Mouse (Mus musculus) adrenal gland (tissue): Measurements from ENCODE around the gene Mill2.

Source experiments
- intact Hi-C: fragments of 180-260 bp; cut with DNase I; formaldehyde crosslinking; loops from one replicate; pipeline ENCODE4 v1.15.1; 2025

The Mill2 gene

DNA sequence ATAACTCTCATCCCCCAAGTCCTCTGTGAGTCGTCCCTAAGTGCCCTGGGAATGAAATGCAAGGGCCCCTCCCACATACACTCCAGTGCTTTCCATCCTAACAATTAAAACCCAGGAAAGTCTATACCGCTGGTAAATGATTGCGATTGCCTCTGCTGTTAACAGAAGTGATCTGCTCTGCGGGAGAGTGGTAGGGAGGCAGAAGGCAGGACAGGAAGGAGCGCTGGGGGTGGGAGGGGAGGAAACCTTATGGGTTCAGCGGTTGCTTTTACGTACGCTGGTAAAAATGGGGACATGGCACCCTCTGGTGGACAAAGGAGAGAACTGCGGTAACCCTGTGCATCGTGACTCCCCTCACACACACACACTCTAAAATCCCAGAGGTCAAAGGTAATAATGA, 33.5 kb downstream of the Mill2 start:
- intact Hi-C loops, result loop anchor here (1.0 to 2.0 kb wide), 2 partner anchors 44 to 124 kb away; no protein-coding TSS in a partner anchor

DNA sequence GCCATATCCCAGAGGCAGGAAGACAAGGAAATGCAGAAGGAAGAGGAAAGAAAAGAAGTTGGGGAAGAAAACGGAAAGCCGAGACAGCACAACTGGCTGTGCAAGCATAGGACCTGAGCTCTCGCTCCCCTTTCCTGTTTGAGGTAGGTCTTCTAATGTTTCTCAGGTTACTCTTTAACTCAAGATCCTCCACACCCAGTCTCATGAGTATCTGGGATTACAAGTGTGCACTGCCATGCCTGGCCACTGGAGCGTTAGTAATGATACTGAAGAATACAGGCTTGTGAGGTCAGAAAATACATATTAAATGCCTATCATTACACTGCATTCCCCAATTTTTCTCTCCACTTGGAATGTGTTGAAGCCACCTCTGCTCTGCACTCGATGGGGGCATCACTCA, 35.6 kb downstream of the Mill2 start:
- intact Hi-C loops, result loop anchor here (5.0 kb wide), 1 partner anchor 663 kb away; no protein-coding TSS in a partner anchor

DNA sequence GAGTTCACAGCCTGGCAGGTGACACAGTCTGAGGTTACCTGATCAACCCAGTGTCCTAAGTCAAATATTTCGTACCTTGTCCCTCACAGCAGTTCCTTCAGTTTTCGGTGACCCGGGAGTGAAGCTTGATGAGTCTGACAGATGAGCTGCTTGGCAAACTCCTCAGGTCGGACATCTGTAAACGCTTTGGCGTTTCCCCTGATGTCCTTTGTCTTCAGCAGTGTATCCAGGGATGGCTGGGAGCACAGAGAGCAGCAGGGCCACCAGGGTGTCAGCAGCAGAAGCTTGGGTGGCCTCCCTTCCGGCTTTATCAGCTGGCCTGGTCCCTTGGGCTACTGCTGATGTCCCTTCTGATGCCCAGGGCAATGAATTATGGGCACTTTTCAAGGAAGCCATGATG, 38.9 kb downstream of the Mill2 start:
- intact Hi-C loops, result loop anchor here (5.0 kb wide), 1 partner anchor 666 kb away; no protein-coding TSS in a partner anchor

DNA sequence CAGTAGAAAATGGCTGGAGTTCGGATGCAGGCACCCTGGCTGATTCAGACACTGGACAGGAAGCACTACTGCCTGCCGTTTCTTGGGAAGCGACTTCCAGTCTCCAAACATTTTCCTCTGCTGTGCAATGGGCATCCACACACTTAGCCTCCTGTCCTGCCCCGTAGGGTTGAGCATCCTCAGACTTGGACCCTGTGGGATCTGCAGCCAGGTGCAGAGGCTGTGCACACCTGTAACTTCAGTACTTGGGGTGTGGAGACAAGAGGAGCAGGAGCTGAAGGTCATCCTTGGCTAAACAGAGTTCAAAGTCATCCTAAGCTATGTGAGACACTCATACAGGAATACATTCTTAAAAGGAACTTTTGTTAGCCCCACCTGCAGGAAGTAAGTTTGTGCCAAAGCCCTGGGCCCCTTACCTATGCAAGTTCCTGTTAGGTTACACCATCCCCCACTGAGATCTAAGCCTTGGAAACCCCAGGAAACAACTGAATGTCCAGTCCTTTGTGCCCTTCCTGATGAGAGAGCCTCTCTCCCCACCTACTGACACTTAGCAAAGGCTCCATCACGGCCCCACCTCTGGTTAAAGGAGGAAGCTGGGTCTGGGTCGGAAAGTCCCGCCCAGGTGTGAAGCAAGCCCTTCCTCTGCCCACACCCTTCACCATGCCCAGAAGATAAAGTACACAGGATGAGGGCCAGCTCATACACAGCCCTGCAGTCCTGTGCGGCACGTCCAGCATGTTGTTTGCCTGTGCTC, 44.4 kb downstream of the Mill2 start:
- intact Hi-C loops, result no loop called here

DNA sequence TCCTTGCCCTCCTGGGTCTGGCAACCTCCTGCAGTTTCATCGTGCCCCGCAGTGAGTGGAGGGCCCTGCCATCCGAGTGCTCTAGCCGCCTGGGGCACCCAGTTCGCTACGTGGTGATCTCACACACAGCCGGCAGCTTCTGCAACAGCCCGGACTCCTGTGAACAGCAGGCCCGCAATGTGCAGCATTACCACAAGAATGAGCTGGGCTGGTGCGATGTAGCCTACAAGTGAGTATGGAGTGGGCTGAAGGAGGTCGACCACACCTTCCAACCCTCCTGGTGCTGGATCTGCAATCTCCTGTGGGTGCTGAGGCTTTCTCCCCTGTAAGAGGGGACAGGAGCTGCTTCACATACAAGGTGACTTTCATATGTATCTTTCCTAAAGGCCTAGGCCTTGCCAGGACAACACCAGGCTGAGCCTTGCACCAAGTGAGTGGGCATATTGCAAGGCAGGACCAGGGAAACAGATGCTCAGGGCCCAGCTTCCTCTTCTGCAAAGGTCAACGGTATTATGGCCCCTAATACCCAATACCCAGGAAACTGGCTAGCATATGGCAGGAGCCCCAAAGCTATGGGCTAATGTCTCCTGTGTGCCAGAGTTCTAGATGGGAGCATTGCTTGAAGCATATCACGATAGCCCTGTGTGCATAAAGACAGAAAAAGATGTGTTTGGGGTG, 45.1 kb downstream of the Mill2 start:
- intact Hi-C loops, result no loop called here

DNA sequence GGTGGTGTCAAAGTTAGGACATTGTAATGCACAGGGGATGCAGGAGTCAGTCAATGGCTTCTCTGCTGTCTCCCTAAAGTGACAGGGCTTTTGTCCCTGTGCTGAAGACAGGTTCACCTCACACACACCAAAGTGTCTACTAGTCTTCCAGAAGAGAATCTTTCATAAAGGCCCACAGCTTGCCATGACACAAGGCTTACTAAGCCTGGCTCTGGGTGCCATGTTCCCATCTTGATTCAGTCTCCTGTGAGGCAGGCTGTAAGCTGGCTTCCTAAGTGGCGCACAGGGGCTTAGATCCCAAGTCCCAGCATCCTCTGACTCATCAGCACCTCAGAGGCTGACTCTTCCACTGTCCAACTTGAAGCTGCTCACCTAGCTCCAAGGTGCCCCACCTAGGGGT, 47.2 kb downstream of the Mill2 start:
- intact Hi-C loops, result no loop called here

DNA sequence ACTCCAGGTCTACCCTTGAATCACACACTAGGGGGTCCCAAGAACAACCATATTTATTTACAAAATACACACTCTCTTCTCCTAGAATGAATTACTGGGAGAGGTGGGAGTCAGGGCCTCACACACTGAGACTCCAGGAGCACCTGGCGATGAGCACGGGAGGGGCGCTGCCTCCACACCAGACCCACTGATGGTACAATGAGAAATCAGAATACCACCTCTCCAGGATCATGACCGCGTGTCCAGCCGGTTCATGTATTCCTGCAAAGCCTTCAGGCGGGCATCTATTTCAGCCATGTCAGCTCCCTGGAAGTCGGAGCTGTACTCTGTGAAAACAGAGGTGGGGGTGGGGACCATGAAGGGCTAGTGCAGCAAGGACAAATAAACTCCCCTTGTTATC, 51.1 kb downstream of the Mill2 start:
- intact Hi-C loops, result no loop called here

DNA sequence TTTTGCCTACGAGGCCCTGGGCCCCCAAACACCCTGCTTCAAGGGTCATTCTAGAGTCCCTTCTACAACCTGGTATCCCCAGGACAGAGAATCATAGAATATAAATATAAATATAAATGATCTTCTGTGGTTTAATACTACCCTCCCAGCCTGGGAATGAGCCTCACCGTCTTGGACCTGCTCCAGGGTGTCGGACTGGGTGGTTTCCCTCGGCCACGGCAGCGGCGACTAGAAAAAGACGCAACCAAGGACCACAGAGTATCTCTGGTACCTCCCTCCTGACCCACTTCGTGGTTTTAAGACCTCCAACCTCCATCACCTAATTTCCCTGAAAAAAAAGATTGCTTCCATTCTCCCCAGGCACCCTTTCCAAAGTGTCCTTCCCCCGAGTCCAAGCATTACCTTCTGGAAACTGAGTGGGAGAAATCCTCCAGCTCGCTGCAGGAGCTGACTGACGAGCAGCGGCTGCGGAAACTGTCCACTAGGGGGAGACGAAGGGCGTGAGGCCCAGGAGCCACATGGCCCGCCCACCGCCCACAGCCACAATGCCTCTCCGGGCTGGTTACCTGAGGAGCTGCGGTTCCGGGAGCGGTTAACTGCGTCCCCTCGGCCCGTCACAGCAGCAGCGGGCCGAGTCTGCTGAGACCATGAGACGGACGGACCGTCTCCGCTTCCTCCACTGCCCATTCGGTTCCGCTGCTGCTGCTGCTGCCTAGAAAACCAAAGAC, 52.3 kb downstream of the Mill2 start:
- intact Hi-C loops, result no loop called here

DNA sequence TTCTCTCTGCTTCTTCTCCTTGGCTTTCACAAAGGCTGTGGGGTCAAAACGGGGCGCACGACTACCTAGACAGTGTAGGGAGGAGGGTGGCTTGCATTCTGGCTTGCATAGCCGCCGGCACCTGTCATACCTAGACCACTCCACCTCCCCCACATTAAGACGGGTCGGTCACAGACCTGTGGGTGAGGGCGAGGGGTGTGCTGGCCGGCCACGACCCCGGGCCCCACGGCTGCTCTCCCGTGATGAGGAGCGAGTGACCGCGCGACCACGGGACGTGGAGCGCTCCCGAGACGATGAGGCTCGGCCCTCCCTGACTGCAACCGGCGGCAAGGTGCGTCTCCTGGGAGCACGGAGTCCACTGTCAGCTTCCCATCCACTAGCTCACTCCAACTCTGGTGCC, 53.2 kb downstream of the Mill2 start:
- intact Hi-C loops, result no loop called here

DNA sequence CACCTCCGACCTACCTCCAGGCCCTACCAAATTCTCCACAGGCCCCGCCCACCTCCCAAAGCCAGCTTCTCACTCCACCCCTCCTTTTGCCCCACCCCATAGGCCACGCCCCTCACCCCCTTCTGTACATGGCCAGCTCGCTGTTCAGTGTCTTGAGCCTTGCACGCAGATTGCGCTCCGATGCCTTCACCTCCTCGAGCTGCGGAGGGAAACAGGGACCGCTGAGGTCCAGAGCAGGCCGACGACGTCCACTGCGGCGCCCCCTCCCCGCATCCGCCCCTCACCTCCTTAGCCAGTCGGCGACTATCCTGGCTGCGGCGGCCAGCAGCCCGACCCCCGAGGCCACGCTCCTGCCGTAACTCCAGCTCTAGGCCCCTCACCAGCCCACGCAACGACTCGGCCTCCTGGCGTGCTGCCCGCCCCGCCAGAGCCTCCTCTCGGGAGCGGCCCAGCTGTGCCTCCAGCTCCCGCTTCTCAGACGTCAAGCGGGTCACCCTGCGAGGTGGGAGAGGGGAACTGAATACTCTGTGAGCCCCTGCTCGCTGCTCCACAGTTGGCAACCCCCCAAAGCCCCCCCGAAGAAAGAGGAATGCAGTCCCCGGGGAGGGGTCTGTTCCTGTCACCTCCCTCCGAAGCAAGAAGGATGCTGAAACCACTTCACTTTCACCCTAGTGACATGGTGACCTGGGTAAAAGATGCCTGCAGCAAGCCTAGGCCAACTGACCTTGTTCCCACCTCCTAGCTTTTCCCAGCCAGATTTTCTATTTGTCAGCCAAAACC, 54.1 kb downstream of the Mill2 start:
- intact Hi-C loops, result no loop called here

DNA sequence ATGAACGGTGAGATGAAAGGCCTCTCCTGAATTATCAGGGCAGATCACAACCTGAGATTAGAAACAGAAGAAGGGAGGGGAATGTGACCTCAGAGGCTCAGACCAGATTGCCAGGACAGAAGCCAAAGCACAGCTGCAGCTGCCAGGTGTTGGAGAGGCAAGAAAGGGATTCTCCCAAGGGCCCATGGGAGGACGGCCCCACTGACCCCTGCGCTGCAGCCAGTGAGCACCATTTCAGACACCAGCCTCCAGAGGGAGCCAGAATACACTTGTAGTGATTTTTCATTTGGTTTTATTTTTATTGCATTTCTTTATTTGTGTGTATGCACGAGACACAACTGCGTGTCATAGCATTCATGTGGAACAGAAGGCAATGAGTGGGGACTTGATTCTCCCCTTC, 56.8 kb downstream of the Mill2 start:
- intact Hi-C loops, result loop anchor here (5.0 kb wide), 2 partner anchors 71 to 111 kb away; no protein-coding TSS in a partner anchor

DNA sequence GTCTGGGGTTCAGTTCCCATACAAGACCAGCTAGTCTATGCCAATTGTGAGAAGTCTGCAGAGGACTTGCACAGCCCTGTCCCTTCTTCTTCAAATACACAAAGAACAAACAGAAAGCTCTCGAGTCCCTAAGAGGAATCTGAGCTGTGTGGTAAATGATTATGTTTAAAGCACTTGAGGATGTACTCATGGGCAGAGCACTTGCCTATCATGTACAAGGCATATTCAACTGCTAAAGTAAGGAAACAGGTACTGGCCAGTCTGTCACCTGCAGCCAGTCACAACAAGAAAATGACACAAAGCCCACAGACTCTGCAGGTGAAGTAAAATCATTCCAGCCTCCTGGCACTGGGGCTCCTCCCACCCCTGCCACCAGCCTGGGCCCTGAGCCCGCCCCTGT, 60.7 kb downstream of the Mill2 start:
- intact Hi-C loops, result no loop called here

DNA sequence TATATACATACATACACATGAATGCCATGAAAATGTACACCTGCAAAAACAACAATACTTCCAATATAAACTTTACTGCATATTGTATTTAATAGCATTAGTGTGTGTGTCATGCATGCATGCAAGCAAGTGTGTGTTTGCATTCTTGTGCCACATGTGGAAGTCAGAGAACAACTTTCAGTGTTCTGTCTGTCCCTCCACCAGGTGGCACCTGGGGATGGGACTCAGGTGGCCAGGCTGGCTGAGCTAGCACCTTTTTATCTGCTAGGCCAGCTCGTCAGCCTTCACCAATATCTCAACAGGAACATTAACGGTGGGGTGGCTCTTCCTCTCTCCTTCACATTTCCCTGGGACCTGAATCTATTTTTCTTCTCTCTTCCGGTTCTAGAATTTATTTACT, 62.7 kb downstream of the Mill2 start:
- intact Hi-C loops, result no loop called here

DNA sequence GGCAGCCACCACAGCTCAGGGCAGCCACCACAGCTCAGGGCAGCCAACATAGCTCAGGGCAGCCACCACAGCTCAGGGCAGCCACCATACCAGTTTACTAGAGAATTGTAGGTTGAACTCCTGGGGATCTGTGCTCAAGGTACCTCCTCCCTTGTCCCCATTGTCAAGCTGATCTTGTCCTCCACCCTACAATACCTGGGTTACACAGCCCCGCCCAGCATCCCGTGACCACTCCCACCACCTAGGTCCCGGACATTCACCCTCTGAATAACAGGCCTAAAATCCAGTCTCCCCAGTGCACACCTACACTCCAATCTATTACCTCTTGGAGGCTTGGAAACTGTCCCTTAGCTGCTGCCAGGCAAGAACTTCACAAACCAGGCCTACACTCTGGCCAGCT, 65.2 kb downstream of the Mill2 start:
- intact Hi-C loops, result loop anchor here (5.0 kb wide), 1 partner anchor 47 kb away; no protein-coding TSS in a partner anchor

DNA sequence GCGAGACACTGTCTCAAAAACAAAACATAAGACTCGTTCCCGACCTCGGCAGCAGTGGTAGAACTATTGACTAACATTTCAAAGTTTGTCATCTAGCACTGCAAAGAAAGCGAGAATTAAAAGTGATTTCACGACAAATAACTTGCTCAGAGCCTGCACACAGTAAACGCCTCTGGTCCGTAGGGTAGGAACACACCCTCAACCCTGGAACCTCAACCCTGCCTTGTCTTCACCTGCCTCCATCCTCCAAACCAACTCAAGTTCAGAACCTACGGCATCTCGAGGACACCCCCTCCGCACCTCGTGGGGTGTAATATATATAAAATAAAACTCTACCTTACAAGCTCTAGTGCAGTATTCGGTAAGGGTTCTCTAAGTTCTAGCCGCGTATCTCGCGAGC, 70.0 kb downstream of the Mill2 start:
- intact Hi-C loops, result loop anchor here (5.0 kb wide), 1 partner anchor 43 kb away; no protein-coding TSS in a partner anchor

DNA sequence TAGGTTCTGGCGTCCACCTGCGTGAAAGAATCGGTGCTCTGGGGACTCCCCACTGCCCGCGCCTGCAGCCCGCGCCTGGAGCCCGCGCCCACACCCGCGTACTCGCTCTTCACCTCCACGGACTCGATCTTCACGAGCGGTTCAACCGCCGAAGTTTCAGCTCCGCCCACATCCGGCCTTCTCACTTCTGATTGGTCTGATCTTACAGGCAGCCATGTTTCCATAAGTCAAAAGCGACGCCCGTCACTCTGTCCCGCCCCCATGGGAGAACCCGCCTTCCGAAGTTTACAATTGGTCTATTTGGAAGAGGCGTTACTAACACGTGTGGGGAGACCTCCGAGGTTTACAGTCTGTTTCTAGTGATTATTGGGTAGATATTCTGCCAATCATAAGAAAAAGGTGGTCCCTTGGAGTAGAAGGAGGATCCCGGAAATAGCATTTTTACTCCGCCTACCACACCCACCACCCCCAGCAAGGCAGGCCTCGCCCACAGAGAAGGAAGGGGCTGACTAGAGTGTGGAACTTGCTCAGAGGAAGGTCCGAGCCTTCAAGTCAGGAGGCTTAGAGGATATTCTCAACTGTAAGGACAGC, 70.6 kb downstream of the Mill2 start, which contains the start of gene Ccdc61:
TSS of gene Ccdc61 (minus strand) at position 175 of the 591 bp plus-strand sequence.
- intact Hi-C loops, result no loop called here
